Mouse (Mus musculus) E14TG2a.4 (cell line): ENCODE measurements around the gene Flt3l.

Experiments used
- CTCF ChIP-seq: conservative IDR thresholded peaks from 2 replicates; pipeline ENCODE4 v1.5.1; 2014; ENCODE audit warnings: low read length
- NANOG ChIP-seq: IDR thresholded peaks from 2 replicates; pipeline ENCODE4 v1.6.1; 2014; ENCODE audit warnings: borderline replicate concordance, low read length, mixed read lengths

- TF ChIP-seq CTCF (no peak), NANOG (no peak)
Measured at GRCm38 (mm10) chr7:45121404-45121803, 14.8 kb downstream of the Flt3l start.
